Mouse (Mus musculus): ENCODE measurements at regions not wholly inside any gene's neighbourhood (a gene's known extent, or its start where the extent isn't known, plus 50 kb on each side); places are given as distances from the start of the nearest gene placed in this dataset.

DNA sequence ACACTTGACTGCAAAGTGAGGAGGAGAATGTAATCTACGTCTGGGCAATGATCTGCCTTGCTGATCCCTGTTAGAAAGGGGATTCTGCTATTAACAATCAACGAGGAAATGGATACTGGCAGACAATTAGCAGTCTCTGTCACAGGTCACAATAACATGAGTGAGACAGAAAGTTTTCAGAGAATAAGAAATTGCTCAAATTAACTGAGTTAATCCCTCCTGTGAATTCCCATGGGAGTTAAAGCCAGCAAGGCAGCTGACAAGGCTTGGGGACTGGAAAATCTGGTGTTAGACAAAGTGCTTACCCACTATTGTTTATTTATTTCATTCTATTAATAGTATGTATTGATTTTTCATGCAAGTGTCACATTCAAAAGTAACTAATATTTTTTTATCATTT lies 343.0 kb upstream of the Klf12 start:
- no peak for DNase-seq (ENCODE audit: low spot score)

DNA sequence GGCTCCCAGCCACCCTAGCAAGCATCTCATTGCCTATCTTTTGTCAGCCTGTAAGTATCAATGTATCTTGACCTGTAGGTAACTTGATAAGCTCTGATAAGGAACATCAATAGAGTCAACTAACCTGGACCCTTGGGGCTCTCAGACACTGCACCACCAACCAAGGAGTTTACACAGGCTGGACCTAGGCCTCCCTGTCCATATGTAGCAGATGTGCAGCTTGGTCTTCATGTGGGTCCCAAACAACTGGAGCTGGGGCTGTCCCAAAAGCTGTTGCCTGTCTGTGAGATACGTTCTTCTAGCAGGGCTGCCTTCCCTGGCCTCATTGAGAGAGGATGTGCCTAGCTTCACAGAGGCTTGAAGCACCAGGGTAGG lies 335.2 kb upstream of the Klf12 start:
- WGBS, result 60% methylated on average over 1 of the region's 1 CpGs
- peaks cover 5% of the 10 kb centered on the region for H3K4me1 ChIP-seq (replicated peaks; ENCODE audit: control insufficient read depth, insufficient read depth, low read length)

More for the DNA sequence above, 343.0 kb upstream of the Klf12 start:
- no peaks in the 10 kb centered on the region for H3K27me3 ChIP-seq (ENCODE audit: control insufficient read depth, insufficient read depth, low read length)
- H3K27ac ChIP-seq, result no peak overlapping the region
- H3K4me2 ChIP-seq (replicated peaks), result no peak overlapping the region
- H3K36me3 ChIP-seq (replicated peaks; ENCODE audit: control insufficient read depth, insufficient read depth), result no peaks in the 10 kb centered on the region
- H3K9ac ChIP-seq, result no peak overlapping the region
- 32% methylated on average over 2 of the region's 2 CpGs for WGBS
- ATAC-seq (ENCODE audit: low FRiP score), result no peak
- H3K4me3 ChIP-seq (replicated peaks; ENCODE audit: low read length), result no peak overlapping the region
- no peaks in the 10 kb centered on the region for H3K4me1 ChIP-seq (replicated peaks; ENCODE audit: control insufficient read depth, insufficient read depth, low read length)
- no peaks in the 10 kb centered on the region for H3K9me3 ChIP-seq (ENCODE audit: control insufficient read depth, low read length)

DNA sequence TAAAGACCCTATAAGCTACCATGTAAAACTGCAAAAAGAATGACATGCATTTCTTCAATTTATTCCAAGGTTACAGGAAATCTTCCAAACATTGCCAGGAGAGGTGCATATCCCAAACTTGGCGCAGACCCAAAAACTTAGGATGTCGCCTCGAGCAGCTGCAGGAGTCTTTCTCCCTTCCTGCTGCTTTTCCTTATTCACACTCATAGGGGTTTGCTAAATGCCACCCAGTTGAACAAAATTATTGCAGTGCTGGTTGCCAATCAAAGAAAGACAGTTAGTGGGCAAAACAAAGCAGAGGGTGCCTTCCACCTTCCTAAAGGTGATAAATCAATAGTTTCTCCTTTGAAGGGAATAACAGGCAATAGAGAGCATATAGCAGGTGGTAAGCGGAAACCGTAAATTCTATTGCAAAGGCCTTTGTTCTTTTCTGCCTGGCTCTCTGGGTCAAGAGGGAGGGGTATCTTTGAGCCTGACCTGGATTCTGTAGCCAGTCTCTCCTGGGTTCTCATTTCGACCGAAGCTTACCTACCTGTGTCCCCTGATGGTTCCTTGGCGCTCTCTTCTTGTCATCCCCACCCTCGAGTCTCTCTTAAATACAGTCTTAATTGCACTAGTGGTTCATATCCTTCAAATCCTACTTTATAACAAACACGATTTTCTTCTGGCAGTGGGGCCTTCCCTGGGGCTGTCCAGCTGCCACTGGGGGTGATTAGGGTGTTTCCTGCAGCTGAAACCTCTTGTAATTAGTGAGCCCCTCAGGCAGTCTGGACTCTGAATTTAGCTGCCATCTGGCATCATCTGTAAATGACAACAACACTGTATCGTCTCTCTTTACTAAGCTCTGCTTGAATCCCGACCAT lies 334.5 kb upstream of the Klf12 start:
- Histone ChIP-seq H3K9ac (no peak overlapping the region), H3K27ac (peak overlapping the region; percentile 38; the same call in 1 of the 2 replicates), H3K4me3 (replicated peaks; ENCODE audit: low read length) (no peak overlapping the region), H3K27me3 (ENCODE audit: control insufficient read depth, insufficient read depth, low read length) (no peaks in the 10 kb centered on the region), H3K9me3 (ENCODE audit: control insufficient read depth, low read length) (no peaks in the 10 kb centered on the region), H3K36me3 (replicated peaks; ENCODE audit: control insufficient read depth, insufficient read depth) (no peaks in the 10 kb centered on the region), H3K4me2 (replicated peaks) (no peak overlapping the region), H3K4me1 (replicated peaks; ENCODE audit: control insufficient read depth, insufficient read depth, low read length) (peaks cover 5% of the 10 kb centered on the region)
- WGBS, result 52% methylated on average over 12 of the region's 12 CpGs
- ATAC-seq (ENCODE audit: low FRiP score) (peak; percentile 77), DNase-seq (ENCODE audit: low spot score) (peak; percentile 44)

More for the DNA sequence above, 335.2 kb upstream of the Klf12 start:
- Histone ChIP-seq H3K36me3 (replicated peaks; ENCODE audit: control insufficient read depth, insufficient read depth) (no peaks in the 10 kb centered on the region), H3K9ac (no peak overlapping the region), H3K4me3 (replicated peaks; ENCODE audit: low read length) (no peak overlapping the region), H3K9me3 (ENCODE audit: control insufficient read depth, low read length) (no peaks in the 10 kb centered on the region), H3K27me3 (ENCODE audit: control insufficient read depth, insufficient read depth, low read length) (no peaks in the 10 kb centered on the region), H3K4me2 (replicated peaks) (no peak overlapping the region), H3K27ac (0 out of 2 replicates have a peak overlapping the region, but pooled peaks have one; percentile 38)
- DNase-seq (ENCODE audit: low spot score), result no peak
- no peak for ATAC-seq (ENCODE audit: low FRiP score)

GRCm38 (mm10) chr14:100610017-100610760 lies 325.7 kb upstream of the Klf12 start:
- Histone ChIP-seq H3K36me3 (replicated peaks; ENCODE audit: control insufficient read depth, insufficient read depth) (no peaks in the 10 kb centered on the region), H3K4me1 (replicated peaks; ENCODE audit: control insufficient read depth, insufficient read depth, low read length) (no peaks in the 10 kb centered on the region), H3K9me3 (ENCODE audit: control insufficient read depth, low read length) (no peaks in the 10 kb centered on the region), H3K27me3 (ENCODE audit: control insufficient read depth, insufficient read depth, low read length) (no peaks in the 10 kb centered on the region), H3K9ac (no peak overlapping the region), H3K27ac (no peak overlapping the region), H3K4me2 (replicated peaks) (no peak overlapping the region), H3K4me3 (replicated peaks; ENCODE audit: low read length) (no peak overlapping the region)
- DNase-seq (ENCODE audit: low spot score) (no peak), ATAC-seq (ENCODE audit: low FRiP score) (no peak)
- 95% methylated on average over 1 of the region's 1 CpGs for WGBS

DNA sequence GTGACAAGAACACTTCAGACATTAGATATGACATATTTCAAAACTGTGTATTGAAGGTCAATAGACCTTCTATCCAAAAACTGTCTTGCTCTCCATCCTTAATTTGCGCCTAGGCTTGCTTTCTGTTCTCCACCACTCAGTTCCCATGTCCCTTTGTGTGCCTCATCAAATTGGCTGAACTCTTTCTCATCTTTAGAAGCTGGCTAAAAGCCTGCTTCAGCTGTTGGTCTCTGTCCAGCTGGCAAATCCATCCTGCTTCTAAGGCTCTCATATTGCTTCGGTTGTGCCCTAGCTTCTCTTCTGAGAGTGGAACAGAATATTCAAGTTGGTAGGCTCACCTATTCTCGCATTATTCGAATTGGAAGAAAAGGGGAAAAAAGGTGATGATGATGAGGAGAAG lies 322.6 kb upstream of the Klf12 start:
- no peak overlapping the region for H3K27ac ChIP-seq
- no peaks in the 10 kb centered on the region for H3K27me3 ChIP-seq (ENCODE audit: control insufficient read depth, insufficient read depth, low read length)
- no peak overlapping the region for H3K4me2 ChIP-seq (replicated peaks)
- H3K36me3 ChIP-seq (replicated peaks; ENCODE audit: control insufficient read depth, insufficient read depth), result no peaks in the 10 kb centered on the region
- H3K9me3 ChIP-seq (ENCODE audit: control insufficient read depth, low read length), result no peaks in the 10 kb centered on the region
- WGBS, result 90% methylated on average over 4 of the region's 4 CpGs
- peak; percentile 64 for DNase-seq (ENCODE audit: low spot score)
- no peak overlapping the region for H3K9ac ChIP-seq
- H3K4me3 ChIP-seq (replicated peaks; ENCODE audit: low read length), result no peak overlapping the region
- no peak for ATAC-seq (ENCODE audit: low FRiP score)
- H3K4me1 ChIP-seq (replicated peaks; ENCODE audit: control insufficient read depth, insufficient read depth, low read length), result no peaks in the 10 kb centered on the region

GRCm38 (mm10) chr14:100600886-100601451 lies 316.5 kb upstream of the Klf12 start:
- DNase-seq (ENCODE audit: low spot score), result no peak
- no peaks in the 10 kb centered on the region for H3K27me3 ChIP-seq (ENCODE audit: control insufficient read depth, insufficient read depth, low read length)
- peak; percentile 59; the same call in 1 of the 2 replicates for ATAC-seq (ENCODE audit: low FRiP score)
- no peak overlapping the region for H3K9ac ChIP-seq
- 42% methylated on average over 7 of the region's 7 CpGs for WGBS
- no peaks in the 10 kb centered on the region for H3K9me3 ChIP-seq (ENCODE audit: control insufficient read depth, low read length)
- no peak overlapping the region for H3K4me3 ChIP-seq (replicated peaks; ENCODE audit: low read length)
- H3K27ac ChIP-seq, result no peak overlapping the region
- H3K4me2 ChIP-seq (replicated peaks), result no peak overlapping the region
- no peaks in the 10 kb centered on the region for H3K36me3 ChIP-seq (replicated peaks; ENCODE audit: control insufficient read depth, insufficient read depth)
- 0 out of 2 replicates have a peak, but pooled peaks cover 3% of the 10 kb centered on the region for H3K4me1 ChIP-seq (replicated peaks; ENCODE audit: control insufficient read depth, insufficient read depth, low read length)

- DNase-seq (ENCODE audit: low spot score), result no peak
- no peak overlapping the region for H3K9ac ChIP-seq
Measured at GRCm38 (mm10) chr14:100570026-100570425, 285.5 kb upstream of the Klf12 start.

DNA sequence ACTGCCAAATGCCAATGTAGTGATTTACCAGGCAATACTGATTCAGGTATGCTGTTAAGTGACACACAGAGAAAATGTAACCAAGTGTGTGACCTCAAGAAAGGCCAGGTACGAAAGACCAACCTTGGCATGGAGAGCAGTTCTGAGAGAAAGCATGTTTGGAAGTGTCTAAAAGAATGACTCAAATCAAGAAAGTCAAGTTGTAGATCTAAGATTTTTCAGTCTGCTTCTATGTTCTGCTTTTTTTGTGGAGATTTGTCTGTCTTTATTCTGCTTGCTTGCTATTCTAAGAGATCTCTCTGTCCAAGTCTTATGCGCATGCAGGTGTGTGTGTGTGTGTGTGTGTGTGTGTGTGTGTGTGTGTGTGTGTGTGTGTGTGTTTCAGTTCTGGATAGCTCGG lies 277.4 kb upstream of the Klf12 start:
- H3K9ac ChIP-seq, result no peak overlapping the region
- no peaks in the 10 kb centered on the region for H3K27me3 ChIP-seq (ENCODE audit: control insufficient read depth, insufficient read depth, low read length)
- 83% methylated on average over 3 of the region's 3 CpGs for WGBS
- no peak overlapping the region for H3K4me2 ChIP-seq (replicated peaks)
- DNase-seq (ENCODE audit: low spot score), result no peak
- H3K27ac ChIP-seq, result no peak overlapping the region
- H3K9me3 ChIP-seq (ENCODE audit: control insufficient read depth, low read length), result no peaks in the 10 kb centered on the region
- no peak overlapping the region for H3K4me3 ChIP-seq (replicated peaks; ENCODE audit: low read length)
- H3K36me3 ChIP-seq (replicated peaks; ENCODE audit: control insufficient read depth, insufficient read depth), result no peaks in the 10 kb centered on the region
- peaks cover 9% of the 10 kb centered on the region for H3K4me1 ChIP-seq (replicated peaks; ENCODE audit: control insufficient read depth, insufficient read depth, low read length)
- ATAC-seq (ENCODE audit: low FRiP score), result no peak

More at GRCm38 (mm10) chr14:100570026-100570425, 285.5 kb upstream of the Klf12 start:
- no peaks in the 10 kb centered on the region for H3K27me3 ChIP-seq (ENCODE audit: control insufficient read depth, insufficient read depth, low read length)
- ATAC-seq (ENCODE audit: low FRiP score), result no peak
- no peak overlapping the region for H3K27ac ChIP-seq
- H3K9me3 ChIP-seq (ENCODE audit: control insufficient read depth, low read length), result no peaks in the 10 kb centered on the region
- H3K4me3 ChIP-seq (replicated peaks; ENCODE audit: low read length), result no peak overlapping the region
- H3K4me1 ChIP-seq (replicated peaks; ENCODE audit: control insufficient read depth, insufficient read depth, low read length), result no peaks in the 10 kb centered on the region
- no peaks in the 10 kb centered on the region for H3K36me3 ChIP-seq (replicated peaks; ENCODE audit: control insufficient read depth, insufficient read depth)
- H3K4me2 ChIP-seq (replicated peaks), result no peak overlapping the region

- Histone ChIP-seq H3K27ac (peak overlapping the region; percentile 32; the same call in 1 of the 2 replicates), H3K36me3 (replicated peaks; ENCODE audit: control insufficient read depth, insufficient read depth) (no peaks in the 10 kb centered on the region), H3K9me3 (ENCODE audit: control insufficient read depth, low read length) (no peaks in the 10 kb centered on the region), H3K4me2 (replicated peaks) (0 out of 2 replicates have a peak overlapping the region, but pooled peaks have one; percentile 0), H3K27me3 (ENCODE audit: control insufficient read depth, insufficient read depth, low read length) (no peaks in the 10 kb centered on the region), H3K4me1 (replicated peaks; ENCODE audit: control insufficient read depth, insufficient read depth, low read length) (peaks cover 9% of the 10 kb centered on the region), H3K9ac (no peak overlapping the region), H3K4me3 (replicated peaks; ENCODE audit: low read length) (no peak overlapping the region)
- 6% methylated on average over 4 of the region's 4 CpGs for WGBS
- ATAC-seq (ENCODE audit: low FRiP score) (peak; percentile 73; the same call in 1 of the 2 replicates), DNase-seq (ENCODE audit: low spot score) (peak; percentile 76)
Measured at GRCm38 (mm10) chr14:100558378-100558777, 273.9 kb upstream of the Klf12 start.

Data from hindbrain, embryonic 14.5 days (tissue).